Mouse (Mus musculus): ENCODE measurements at regions not wholly inside any gene's neighbourhood (a gene's known extent, or its start where the extent isn't known, plus 50 kb on each side); places are given as distances from the start of the nearest gene placed in this dataset.

DNA sequence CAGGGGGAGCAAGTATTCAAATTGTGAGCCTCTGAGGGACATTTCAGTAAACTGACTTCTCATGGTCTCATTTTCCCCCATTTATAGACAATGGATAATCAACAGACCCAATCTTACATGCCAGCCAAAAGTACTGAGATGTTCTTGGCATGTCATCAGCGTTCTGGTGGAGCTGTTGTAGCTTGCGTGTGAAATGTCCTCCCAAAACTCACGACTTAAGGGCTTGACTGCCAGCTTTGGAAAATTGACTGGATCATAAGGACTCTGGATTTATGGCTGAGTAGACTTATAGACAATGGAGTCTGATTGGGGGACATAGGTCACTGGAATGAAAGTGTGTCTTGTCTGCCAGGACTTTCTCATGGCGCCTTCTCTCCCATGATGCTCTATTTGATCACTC is 254.9 kb upstream of the Irx5 start:
- ATAC-seq, result no peak
- in situ Hi-C loops (cut with MboI; ENCODE audit: low pct_unique_long_range_greater_than_20kb), result no loop called here
- TF ChIP-seq CTCF (IDR thresholded peaks at IDR 0.05), result no peak

DNA sequence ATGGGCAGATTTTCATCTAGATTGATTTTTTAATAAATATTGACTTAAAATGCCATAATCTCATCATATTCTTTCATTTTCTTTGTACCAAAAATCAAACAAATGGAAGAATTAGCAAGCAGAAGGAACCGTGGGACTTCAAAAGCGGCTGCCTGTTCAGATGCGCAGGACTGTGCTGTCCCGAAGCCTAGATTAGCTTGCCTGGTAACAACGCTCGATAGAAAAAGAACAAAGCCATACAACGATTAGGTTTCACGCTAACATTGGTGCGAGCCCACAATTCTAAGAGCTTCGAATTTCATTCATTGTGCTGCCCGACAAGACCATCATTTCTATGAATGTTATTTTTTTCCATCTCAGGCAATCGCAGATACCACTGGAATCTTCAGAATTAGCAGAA is 262.1 kb upstream of the Irx5 start:
- ChIA-PET CTCF (no interaction called here), POLR2A (no interaction called here)
- peaks cover 11% of the 10 kb centered on the region for H3K27me3 ChIP-seq
- no peak for TF ChIP-seq CTCF (IDR thresholded peaks at IDR 0.05)
- ATAC-seq (no peak), DNase-seq (ENCODE audit: low read depth, low spot score) (no peak)
- in situ Hi-C loops (cut with MboI; ENCODE audit: low pct_unique_long_range_greater_than_20kb), result no loop called here

More for the DNA sequence above, 254.9 kb upstream of the Irx5 start:
- DNase-seq (ENCODE audit: low read depth, low spot score), result no peak
- H3K27me3 ChIP-seq, result peaks cover 8% of the 10 kb centered on the region
- POLR2A ChIA-PET, result no interaction called here
- CTCF ChIA-PET, result interaction anchor here (1.0 kb wide), 1 partner anchor 16 kb away, joined by 4 read pairs; no protein-coding TSS in a partner anchor

DNA sequence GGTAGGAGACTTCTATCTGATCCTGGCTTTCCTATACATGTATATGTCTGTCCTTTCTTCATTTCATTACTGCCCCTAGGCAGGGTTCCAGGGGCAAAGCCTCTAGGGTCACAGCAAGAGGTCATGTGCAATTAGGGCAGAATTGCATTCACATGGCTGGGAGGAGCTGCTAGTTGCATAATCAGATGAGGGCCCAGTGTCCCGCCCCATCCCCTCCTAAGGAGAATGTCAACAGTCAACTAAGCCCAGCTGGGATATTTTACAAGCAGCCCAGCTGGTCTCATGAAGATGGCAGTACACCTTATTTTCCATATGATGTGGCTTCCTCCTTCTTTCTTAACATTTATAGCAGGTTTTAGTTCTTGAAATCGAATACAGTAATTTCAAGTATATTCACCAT is 273.3 kb upstream of the Irx5 start:
- ATAC-seq (peak; percentile 21), DNase-seq (ENCODE audit: low read depth, low spot score) (no peak)
- in situ Hi-C loops (cut with MboI; ENCODE audit: low pct_unique_long_range_greater_than_20kb), result no loop called here
- CTCF ChIA-PET, result no interaction called here
- no peak for TF ChIP-seq CTCF (IDR thresholded peaks at IDR 0.05)
- peaks cover 6% of the 10 kb centered on the region for H3K27me3 ChIP-seq
- POLR2A ChIA-PET, result interaction anchor here (0.9 kb wide), 1 partner anchor 269 kb away, joined by 3 read pairs; no protein-coding TSS in a partner anchor

DNA sequence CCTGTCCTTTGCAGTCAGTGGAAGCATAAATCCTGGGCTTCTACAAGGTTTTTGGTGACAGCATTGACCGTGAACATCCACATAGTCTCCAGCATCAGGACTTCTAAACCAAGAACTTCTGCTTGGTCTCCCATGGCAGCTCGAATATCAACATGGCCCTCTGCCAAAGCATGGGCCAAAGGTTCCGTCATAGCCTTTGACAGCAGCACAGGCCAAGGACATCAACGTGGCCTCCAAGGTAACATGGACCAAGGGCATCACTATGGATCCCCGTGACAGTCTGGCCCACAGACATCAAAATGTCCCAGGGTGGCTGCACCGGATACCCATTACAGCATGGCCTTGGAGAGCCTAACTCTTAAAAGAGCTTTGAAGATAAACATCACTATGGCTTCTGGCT is 275.5 kb upstream of the Irx5 start:
- ATAC-seq (no peak), DNase-seq (ENCODE audit: low read depth, low spot score) (no peak)
- H3K27me3 ChIP-seq, result peaks cover 6% of the 10 kb centered on the region
- POLR2A ChIA-PET, result interaction anchor here (0.7 to 0.8 kb wide), 2 partner anchors 42 to 842 kb away, joined by 3 to 5 read pairs; no protein-coding TSS in a partner anchor
- in situ Hi-C loops (cut with MboI; ENCODE audit: low pct_unique_long_range_greater_than_20kb), result no loop called here
- CTCF ChIA-PET, result interaction anchor here (0.9 kb wide), 1 partner anchor 34 kb away, joined by 3 read pairs; no protein-coding TSS in a partner anchor
- no peak for TF ChIP-seq CTCF (IDR thresholded peaks at IDR 0.05)

DNA sequence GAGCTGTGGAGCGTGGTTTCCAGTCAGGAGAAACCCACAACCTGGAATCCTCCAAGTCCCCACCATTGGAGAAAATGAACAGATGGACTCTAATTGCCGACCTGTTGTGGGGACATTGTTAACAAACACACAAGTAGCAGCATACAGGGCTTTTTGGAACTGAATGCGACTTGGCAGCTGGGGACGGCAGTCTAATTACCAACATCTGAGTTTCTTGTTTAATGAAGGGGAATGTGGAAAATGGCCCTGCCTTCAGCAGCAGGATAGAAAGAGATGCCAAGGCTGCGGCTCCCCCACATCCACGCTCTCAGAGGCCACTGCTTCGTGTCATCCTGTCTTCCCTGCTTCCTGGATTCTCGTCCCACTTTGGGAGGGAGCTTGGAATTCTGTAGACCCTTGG is 276.6 kb upstream of the Irx5 start:
- POLR2A ChIA-PET, result no interaction called here

DNA sequence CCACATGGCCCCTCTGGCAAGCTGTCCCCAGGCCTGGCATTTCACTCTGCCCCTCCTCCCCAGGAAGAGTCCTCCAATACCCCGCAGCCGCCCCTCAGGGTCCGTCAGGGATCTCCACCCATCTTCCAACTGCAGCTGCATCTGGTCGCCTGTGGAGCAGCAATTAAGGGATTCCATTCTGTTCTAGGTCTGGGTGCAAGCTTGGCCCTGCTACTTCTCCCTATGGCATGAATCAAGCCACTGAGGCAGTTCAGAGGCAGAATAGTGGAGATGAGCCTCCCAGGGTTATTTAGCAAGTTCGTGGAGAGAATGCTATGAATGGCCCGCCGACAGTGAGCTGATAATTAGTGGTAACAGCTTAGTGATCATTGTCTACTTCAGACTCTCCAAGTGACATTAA is 275.7 kb upstream of the Irx3 start:
- in situ Hi-C loops (cut with MboI; ENCODE audit: low pct_unique_long_range_greater_than_20kb), result no loop called here
- ChIA-PET CTCF (no interaction called here), POLR2A (no interaction called here)
- ATAC-seq, result no peak
- H3K27me3 ChIP-seq, result peaks cover 6% of the 10 kb centered on the region
- no peak for TF ChIP-seq CTCF (IDR thresholded peaks at IDR 0.05)
- DNase-seq (ENCODE audit: low read depth, low spot score), result no peak

More for the DNA sequence above, 276.6 kb upstream of the Irx5 start:
- ATAC-seq (no peak), DNase-seq (ENCODE audit: low read depth, low spot score) (no peak)
- peaks cover 6% of the 10 kb centered on the region for H3K27me3 ChIP-seq
- in situ Hi-C loops (cut with MboI; ENCODE audit: low pct_unique_long_range_greater_than_20kb), result no loop called here
- TF ChIP-seq CTCF (IDR thresholded peaks at IDR 0.05), result no peak
- CTCF ChIA-PET, result no interaction called here

DNA sequence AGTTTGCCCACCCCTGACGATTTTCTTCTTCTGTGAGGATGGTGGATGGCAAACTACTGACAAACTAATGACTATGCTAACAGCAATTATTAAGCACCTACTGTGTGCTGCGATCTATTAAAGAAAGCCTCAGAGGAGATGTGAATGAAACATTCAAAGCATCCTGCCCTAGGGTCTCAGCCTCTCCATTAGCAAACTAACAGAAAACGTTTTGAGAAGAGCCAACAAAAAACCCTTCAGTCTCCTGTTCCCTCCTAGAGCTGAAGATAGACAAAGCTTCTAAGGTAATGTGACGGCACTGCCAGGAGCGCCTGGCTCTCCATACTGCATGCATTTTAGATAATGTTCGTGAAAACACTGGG is 270.4 kb upstream of the Irx3 start:
- ChIA-PET CTCF (no interaction called here), POLR2A (interaction anchor here (0.6 kb wide), 1 partner anchor 680 kb away, joined by 3 read pairs; no protein-coding TSS in a partner anchor)
- in situ Hi-C loops (cut with MboI; ENCODE audit: low pct_unique_long_range_greater_than_20kb), result no loop called here
- ATAC-seq (no peak), DNase-seq (ENCODE audit: low read depth, low spot score) (no peak)
- no peak for TF ChIP-seq CTCF (IDR thresholded peaks at IDR 0.05)
- H3K27me3 ChIP-seq, result no peaks in the 10 kb centered on the region

DNA sequence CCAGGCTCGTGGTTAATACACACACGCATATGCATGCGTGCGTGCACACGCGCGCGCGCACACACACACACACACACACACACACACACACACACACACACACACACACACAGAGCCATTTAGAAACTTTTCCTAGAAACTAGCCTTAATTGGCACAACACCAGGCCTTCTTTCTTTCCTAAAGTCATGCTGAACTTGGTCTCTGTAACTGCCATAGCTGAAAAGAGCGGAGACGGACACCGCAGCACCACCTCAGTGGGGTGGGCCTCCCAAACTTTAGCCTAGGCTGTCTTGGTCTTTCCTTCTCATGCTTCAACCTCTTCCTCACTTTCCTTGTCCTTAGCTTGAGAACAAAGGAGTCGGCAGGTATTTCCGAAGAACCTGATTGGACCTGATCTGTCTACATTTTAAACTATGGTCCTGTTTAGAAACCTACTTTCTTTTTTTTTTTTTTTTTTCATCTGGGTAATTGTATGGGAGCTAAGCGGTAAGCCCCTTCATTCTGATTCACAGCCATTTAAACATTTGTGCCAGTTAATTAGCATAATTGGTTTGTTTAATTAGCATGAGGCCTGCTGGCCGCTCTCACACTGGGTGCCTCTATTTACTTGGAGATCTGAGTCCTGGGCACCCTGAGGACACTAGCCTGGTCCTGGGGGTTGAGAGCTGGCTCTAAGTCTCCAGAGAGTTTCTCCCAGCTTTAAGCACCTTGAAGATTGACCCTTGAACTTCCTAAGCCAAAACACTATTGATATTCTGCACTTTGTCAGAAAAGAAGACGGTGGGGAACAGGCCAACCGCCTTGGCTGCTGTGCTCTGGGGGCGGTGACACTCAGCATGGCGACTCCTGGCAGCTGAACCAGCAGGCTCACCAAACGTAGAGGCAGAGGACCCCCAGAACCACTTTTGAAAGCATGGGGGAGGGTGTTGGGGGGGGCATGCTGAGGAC is 269.7 kb upstream of the Irx3 start:
- in situ Hi-C loops (cut with MboI; ENCODE audit: low pct_unique_long_range_greater_than_20kb), result no loop called here
- no peak for DNase-seq (ENCODE audit: low read depth, low spot score)
- CTCF ChIA-PET, result no interaction called here
- ATAC-seq, result no peak
- POLR2A ChIA-PET, result no interaction called here
- no peaks in the 10 kb centered on the region for H3K27me3 ChIP-seq
- TF ChIP-seq CTCF (IDR thresholded peaks at IDR 0.05), result no peak

DNA sequence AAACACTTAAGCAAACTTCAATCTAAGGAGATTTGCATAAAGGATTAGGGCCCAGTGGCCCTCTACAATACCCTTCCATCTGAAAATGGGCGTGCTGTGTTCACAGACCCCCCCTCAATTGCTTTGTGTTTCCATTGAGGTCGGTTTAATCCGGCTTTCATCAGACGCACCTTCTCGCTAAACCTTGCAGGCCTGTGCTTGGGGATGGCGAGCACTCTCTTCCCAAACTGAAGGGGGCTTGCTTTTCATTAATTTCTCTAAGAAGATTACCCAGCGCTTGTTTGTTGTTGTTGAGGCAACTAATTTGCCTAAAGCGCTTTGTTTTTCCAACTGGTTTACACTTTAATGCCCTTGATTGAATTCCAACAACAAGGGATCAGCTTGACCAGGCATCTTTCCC is 268.8 kb upstream of the Irx3 start:
- ChIA-PET CTCF (no interaction called here), POLR2A (no interaction called here)
- H3K27me3 ChIP-seq, result no peaks in the 10 kb centered on the region
- no peak for TF ChIP-seq CTCF (IDR thresholded peaks at IDR 0.05)
- no peak for ATAC-seq
- DNase-seq (ENCODE audit: low read depth, low spot score), result no peak
- in situ Hi-C loops (cut with MboI; ENCODE audit: low pct_unique_long_range_greater_than_20kb), result no loop called here

DNA sequence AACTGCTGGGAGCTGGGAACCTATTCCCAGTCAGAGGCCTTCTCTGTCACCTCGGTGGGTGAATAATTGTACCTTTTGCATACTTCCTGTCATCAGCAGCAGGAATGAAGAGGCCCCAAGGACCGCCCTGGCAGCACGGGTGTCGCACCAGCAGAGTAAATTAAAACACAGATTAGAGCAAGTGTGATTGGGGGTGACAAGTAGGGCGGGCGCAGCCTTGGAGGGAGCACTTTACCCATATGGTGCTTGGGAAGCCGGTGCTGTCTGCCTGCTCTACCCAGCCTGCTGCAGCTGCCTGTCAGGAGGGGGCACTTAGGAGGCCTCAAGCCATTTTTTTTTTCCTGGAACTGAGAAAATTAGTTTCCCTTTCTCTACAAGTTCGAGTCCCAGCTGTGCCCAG is 264.6 kb upstream of the Irx3 start:
- CTCF ChIA-PET, result no interaction called here
- no peak for ATAC-seq
- no peak for DNase-seq (ENCODE audit: low read depth, low spot score)
- no peaks in the 10 kb centered on the region for H3K27me3 ChIP-seq
- no peak for TF ChIP-seq CTCF (IDR thresholded peaks at IDR 0.05)
- POLR2A ChIA-PET, result interaction anchor here (0.6 to 0.7 kb wide), 2 partner anchors 71 to 240 kb away, joined by 3 read pairs; no protein-coding TSS in a partner anchor
- in situ Hi-C loops (cut with MboI; ENCODE audit: low pct_unique_long_range_greater_than_20kb), result no loop called here

DNA sequence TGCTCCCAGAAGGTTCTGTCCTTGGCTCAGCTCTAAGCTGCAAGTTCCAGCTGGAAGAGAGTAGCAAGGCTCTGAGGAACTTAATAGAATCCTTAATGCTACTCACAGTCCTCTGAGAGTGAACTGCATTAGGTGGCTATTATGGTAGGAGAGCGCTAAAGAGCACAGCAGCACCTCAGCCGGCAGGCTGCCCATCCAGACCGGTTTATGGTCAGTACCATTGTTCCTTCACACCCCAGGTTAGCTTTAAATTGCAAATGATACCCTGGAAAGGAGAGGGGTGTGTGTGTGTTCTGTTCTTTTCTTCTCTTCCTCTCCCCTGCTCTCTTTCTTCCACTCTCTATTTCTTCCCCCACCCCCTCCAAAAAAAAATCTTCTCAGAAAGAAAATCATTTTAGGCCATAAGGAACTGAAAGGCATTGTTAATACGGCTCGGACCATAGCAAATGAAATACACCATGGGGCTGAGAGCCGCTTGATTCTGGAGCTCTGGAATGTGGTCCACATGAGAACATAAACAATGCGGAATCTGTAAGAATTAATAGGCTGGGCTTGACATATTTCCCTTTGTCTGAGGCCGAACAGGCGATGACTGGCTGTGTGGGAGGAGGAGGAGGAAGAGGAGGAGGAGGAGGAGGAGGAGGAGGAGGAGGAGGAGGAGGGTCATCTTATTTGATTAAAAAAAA is 263.8 kb upstream of the Irx3 start:
- CTCF ChIA-PET, result interaction anchor here (0.8 kb wide), 1 partner anchor 21 kb away, joined by 3 read pairs; no protein-coding TSS in a partner anchor
- ATAC-seq (no peak), DNase-seq (ENCODE audit: low read depth, low spot score) (no peak)
- H3K27me3 ChIP-seq, result no peaks in the 10 kb centered on the region
- POLR2A ChIA-PET, result no interaction called here
- TF ChIP-seq CTCF (IDR thresholded peaks at IDR 0.05), result no peak
- in situ Hi-C loops (cut with MboI; ENCODE audit: low pct_unique_long_range_greater_than_20kb), result no loop called here

Measured in Patski (cell line).